Mouse (Mus musculus): ENCODE data around the gene Cdh23.

Cdh23 gene

DNA sequence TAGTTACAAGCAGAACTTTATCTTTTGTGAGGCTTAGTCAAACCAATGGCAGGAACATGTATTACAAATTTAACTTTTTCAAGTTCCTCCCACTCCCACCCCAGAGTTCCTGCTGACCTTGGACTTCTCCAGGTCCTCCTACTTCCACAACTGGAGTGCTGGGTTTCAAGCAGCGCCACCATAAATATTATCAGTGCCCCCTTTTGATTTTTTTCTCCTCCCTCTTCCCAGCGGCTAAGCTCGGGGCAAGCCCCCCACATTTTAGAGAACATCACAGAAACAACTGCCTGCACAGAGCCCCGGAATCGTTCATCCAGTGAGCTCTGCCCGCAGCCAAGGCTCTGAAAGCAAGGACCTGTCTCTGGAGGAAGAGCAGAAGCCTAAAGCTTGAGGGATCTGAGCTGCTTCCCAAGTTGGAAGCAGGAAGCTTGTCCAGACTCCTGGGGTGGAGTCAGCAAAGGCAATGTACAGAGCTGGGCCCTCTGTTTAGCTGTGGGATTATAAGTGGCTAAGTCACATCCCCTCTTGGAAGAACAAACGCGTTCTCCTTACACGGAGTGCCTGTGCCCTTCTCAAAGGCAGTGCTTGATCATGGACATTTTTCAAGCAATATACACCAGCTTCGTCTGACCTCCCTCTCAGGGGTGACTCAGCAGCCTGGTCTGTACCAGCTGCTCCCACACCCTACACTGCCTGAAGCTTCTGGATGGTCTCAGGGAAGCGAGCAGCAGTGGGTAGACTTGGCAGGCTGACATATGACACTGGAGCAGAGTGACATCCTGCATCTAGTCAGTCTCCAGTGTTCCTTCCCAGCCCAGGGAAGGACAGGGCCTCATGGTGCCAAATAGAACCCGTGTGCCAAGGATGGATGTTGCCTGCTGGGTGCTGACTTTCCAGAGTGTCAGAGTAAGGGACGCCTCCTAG lies 426.9 kb downstream of the Cdh23 start:
- in situ Hi-C loops (cut with MboI, MseI), result loop anchor here (5.0 to 10.0 kb wide), 2 partner anchors 1183 to 1825 kb away; partner anchors contain the start of genes Eif4ebp2 and Ranbp2

DNA sequence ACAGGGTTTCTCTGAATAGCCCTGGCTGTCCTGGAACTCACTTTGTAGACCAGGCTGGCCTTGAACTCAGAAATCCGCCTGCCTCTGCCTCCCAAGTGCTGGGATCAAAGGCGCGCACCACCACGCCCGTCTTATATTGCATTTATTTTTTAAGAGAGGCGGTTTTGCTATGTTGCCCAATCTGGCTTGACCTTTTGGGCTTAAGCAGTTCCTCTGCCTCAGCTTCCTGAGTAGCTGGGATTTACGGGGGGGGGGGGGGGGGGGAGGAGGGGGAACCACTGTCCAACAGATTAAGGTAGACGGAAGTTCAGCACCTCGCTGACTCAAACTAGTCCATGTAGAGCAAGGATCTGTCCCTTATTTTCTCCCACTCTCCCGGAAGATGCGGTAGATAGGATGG lies 427.6 kb downstream of the Cdh23 start:
- in situ Hi-C loops (cut with MboI, MseI), result no loop called here

DNA sequence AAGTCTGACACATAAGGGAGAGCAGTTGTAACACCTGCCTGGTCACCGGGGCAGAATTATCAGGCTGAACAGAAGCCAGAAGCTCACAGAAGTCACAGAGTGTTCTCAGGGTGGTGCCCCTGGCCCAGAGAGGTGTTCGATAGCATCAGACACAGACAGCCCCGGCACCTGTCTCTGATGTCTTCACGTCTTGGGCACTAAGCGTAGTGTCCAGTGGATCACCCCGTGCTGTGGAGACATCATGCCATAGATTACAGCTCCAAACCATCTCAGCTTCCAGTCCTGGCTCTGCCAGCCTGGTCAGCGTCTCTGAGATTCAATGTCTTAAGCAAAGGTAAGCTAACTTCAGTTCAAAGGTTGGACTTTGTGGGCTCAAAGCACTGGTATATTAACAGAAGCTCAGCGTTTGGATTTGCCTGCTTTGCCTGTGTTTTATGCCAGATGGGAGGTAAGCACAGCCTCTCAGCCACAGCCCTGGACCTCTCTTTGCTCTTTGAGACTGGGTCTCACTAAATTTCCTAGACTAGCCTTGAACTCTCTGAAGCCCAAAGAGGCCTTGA lies 429.4 kb downstream of the Cdh23 start:
- in situ Hi-C loops (cut with MboI, MseI), result no loop called here

DNA sequence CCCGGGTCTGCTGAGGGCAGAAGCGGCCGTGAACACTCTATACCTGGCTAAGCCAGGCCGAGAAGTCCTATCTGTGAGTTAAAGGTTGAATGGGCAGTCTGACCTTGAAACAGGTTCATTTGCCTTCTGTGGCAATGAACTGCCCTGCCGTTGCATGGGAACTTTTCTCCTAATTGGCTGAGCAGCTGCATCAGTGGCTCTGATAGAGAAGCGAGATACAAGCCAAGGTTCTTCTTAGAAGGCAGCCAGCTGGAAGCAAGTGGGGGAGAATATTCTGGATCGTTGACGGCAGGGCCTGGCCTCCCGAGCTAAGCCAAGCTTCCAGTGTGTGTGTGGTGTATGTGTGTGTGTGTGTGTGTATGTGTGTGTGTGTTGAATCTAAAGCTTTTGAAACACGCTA lies 431.0 kb downstream of the Cdh23 start:
- in situ Hi-C loops (cut with MboI, MseI), result no loop called here

DNA sequence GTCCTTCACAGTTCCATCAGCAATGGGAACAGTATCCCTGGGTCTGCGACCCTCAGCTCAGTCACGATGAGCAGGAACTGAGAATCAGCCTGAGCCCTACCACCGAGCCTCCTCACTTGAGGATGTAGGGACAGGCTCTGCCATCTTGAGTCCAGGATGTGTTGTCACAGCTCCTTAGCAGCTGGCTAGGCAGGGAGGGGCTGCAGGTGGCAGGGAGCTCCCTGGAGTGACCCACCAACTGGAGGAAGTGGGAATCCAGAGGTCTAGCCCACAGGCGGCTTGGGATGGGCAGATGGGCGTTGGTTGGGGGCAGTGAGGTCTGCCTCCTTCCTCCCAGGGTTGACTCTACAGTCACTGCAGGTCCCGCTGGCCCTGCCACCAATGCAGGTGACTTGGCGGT lies 432.9 kb downstream of the Cdh23 start:
- in situ Hi-C loops (cut with MboI, MseI), result no loop called here

DNA sequence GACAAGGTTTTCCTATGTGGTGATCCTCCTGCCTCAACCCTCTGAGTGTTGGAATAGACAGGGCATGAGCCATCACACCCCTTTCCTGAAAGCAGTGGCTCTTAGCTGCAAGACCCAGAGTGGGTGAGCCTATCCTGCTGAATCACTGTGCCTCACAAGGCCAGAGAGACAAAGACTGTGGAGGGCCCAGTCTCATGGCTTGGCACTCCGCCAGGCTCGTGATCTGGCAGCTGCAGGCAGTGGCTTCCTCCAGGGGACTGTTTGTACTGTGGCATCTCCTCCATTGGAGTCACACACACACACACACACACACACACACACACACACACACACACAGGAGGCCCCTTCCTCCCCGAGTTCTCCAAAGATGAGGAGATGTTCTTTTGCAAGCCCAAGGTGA lies 433.9 kb downstream of the Cdh23 start:
- in situ Hi-C loops (cut with MboI, MseI), result no loop called here

DNA sequence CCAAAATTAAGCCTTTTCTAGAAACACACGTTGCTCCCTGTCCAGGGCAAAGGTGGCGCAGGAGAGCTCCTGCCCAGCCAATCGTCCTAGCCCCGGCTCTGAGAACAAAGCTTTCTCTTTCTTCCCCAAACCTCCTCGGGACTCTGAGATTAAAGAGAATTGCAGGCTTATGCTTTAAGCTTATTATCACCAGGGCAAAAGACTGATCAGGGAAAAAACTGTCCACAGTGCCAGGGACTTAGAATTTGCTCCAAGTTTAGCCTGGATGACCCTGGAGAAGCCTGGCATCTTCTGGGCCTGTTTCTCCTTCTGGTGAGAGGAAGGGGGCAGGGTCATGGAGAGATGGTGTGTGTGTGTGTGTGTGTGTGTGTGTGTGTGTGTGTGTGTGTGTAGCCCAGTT lies 434.8 kb downstream of the Cdh23 start:
- in situ Hi-C loops (cut with MboI, MseI), result no loop called here

DNA sequence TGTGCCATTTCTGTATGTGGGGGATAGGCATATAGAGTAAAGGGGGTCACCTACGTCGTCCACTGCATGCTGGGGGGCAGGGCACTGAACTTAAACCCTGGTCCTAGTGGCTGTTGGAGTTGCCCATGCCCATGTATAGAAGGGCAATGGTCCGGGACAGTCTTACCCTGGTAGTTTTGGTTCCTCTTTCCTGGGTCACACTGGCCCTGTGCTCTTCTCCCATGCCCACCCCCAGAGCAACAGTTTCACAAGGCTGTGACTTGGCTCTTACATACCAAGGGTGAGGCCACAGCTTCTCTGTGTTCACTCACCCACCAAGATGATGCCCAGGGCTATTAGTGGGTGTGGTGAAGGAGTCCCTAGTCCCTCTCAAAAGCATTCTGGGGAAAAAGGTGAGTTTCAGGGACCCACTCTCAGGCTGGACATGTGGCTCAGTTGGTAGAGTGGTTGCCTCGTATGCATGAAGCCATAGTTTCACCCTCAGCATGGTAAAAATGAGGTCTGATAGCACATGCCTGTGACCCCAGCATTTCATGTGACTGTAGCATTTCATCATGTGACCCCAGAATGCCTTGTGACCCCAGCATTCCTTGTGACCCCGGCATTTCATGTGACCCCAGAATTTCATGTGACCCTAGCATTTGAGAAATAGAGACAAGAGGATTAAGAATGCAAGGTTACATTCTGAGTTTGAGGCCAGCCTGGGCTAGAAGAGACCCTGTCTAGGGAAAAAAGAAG lies 435.6 kb downstream of the Cdh23 start:
- in situ Hi-C loops (cut with MboI, MseI), result no loop called here

DNA sequence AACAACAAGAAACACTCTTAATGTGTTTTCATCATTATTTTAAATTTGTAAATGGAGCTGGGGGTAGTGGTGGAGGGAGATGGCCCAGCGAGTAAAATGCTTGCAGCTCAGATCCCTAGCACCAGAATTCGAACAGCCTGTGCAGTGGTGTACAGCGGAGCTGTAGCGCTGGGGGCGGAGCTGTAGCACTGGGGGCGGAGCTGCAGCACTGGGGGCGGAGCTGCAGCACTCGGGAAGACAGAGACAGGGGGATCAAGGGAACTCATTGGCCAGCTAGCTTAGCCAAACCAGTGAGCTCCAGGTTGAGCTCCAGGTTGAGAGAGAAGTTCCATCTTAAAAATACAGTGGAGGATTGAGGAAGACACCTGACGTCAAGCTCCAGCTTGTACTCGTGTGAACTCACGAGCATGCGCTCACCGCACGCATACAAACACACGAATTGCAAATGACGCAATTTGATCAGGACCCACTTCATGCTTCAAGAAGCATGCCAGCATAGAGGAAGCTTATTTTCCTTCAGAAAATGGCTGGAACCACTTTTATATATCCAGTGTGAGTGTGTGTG lies 438.9 kb downstream of the Cdh23 start:
- in situ Hi-C loops (cut with MboI, MseI), result no loop called here

DNA sequence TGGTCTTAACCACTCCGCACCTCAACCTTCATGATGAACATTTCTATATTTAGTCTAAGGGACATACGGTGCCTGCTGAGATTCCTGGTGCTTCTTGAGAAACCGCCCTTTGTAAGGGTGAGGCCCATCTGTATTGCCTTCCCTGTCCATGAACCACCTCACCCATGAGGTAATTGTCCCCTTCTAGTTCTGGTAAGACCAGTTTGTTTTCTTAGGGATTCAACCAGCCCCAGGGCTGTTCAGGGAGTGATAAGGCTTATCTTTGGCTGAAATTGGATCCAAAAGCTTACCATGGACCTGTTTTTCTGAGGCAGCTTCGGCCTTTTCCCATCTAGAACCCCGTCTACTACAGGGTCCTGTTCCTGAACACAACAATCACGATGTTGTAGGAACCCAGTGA lies 440.2 kb downstream of the Cdh23 start:
- in situ Hi-C loops (cut with MboI, MseI), result no loop called here

Measured in regulatory T cell (primary cell).